Mouse (Mus musculus) heart, postnatal 0 days (tissue): ENCODE measurements around the gene Prelp.

Source experiments
- CTCF ChIP-seq: IDR thresholded peaks from 2 replicates; pipeline ENCODE4 v1.5.1; 2016; ENCODE audit warnings: antibody characterized with exemption, control low read depth, low read depth
- EP300 ChIP-seq: IDR thresholded peaks from 2 replicates; pipeline ENCODE4 v1.6.1; 2016; ENCODE audit warnings: antibody characterized with exemption, low read depth

GRCm38 (mm10) chr1:133954009-133954408 lies 32.8 kb upstream of the Prelp start:
- TF ChIP-seq EP300: no peak
- no peak for TF ChIP-seq CTCF
